Mouse (Mus musculus) MEL (cell line): ENCODE data around the gene Fcer1g. TPM values are rescaled to one million over a fixed set of nuclear protein-coding genes. Genes with fewer than 3 reads are reported as not detected.

Experiments used
- DNase-seq: peaks from one replicate; pipeline ENCODE4 v3.0.0; 2011; ENCODE audit warnings: low read depth, low spot score
- H3K27ac ChIP-seq: 2 replicates; pipeline ENCODE4 v1.5.1; 2012; ENCODE audit warnings: low read depth, mild to moderate bottlenecking, control low read depth, low read length, moderate library complexity; ENCODE audit not compliant: control insufficient read depth
- H3K27me3 ChIP-seq, 2 experiments: fragments of 150-350 bp in 1 of 2; sonication (generic) in 1 of 2; 2 replicates each; pipeline ENCODE4 v1.6.1; 2012; ENCODE audit warnings: low read length in 2 of 2, mild to moderate bottlenecking in 2 of 2, improper control_type of control experiment in 1 of 2, moderate library complexity in 1 of 2; ENCODE audit not compliant: insufficient read depth in 2 of 2, control insufficient read depth in 1 of 2
- H3K36me3 ChIP-seq, 2 experiments: 2 replicates each; pipeline ENCODE4 v1.6.1; 2012 to 2014; ENCODE audit warnings: low read length in 2 of 2, improper control_type of control experiment in 1 of 2, inconsistent platforms in 1 of 2, mild to moderate bottlenecking in 1 of 2; ENCODE audit not compliant: insufficient read depth in 2 of 2, control insufficient read depth in 1 of 2
- H3K4me1 ChIP-seq, 2 experiments: fragments of 150-350 bp in 1 of 2; sonication (generic) in 1 of 2; 2 replicates each; pipeline ENCODE4 v1.6.1; 2012; ENCODE audit warnings: low read length in 2 of 2, improper control_type of control experiment in 1 of 2, mild to moderate bottlenecking in 1 of 2; ENCODE audit not compliant: insufficient read depth in 2 of 2, control insufficient read depth in 1 of 2
- H3K4me3 ChIP-seq, 2 experiments: fragments of 150-350 bp in 1 of 2; sonication (generic) in 1 of 2; 2 replicates each; pipeline ENCODE4 v1.5.1; 2012; ENCODE audit warnings: low read depth in 2 of 2, low read length in 2 of 2, mild to moderate bottlenecking in 2 of 2, moderate library complexity in 2 of 2, control low read depth in 1 of 2, improper control_type of control experiment in 1 of 2; ENCODE audit not compliant: control insufficient read depth in 1 of 2, insufficient read depth in 1 of 2
- H3K79me2 ChIP-seq: 2 replicates; pipeline ENCODE4 v1.6.1; 2012; ENCODE audit warnings: mild to moderate bottlenecking, low read length, moderate library complexity; ENCODE audit not compliant: control insufficient read depth, poor library complexity, insufficient read depth
- H3K9ac ChIP-seq: 2 replicates; pipeline ENCODE4 v1.6.1; 2012; ENCODE audit warnings: low read depth, mild to moderate bottlenecking, control low read depth, low read length, moderate library complexity; ENCODE audit not compliant: control insufficient read depth, poor library complexity, severe bottlenecking
- H3K9me3 ChIP-seq: fragments of 150-350 bp; sonication (generic); replicated peaks from 2 replicates; pipeline ENCODE4 v1.6.1; 2012; ENCODE audit warnings: mild to moderate bottlenecking, low read length, improper control_type of control experiment, moderate library complexity; ENCODE audit not compliant: insufficient read depth
- CHD1 ChIP-seq: IDR thresholded peaks from 2 replicates; pipeline ENCODE4 v1.6.1; 2012; ENCODE audit warnings: low read depth, mild to moderate bottlenecking, inconsistent platforms, low read length, improper control_type of control experiment
- CHD2 ChIP-seq: IDR thresholded peaks from 2 replicates; pipeline ENCODE4 v1.6.1; 2011; ENCODE audit warnings: low read length, improper control_type of control experiment
- CTCF ChIP-seq, 3 experiments: IDR thresholded peaks in 2 of 3; conservative IDR thresholded peaks in 1 of 3; 2 replicates each; pipeline ENCODE4 v1.5.1; 2011 to 2012; ENCODE audit warnings: low read length in 3 of 3, low read depth in 2 of 3, mild to moderate bottlenecking in 2 of 3, improper control_type of control experiment in 1 of 3, inconsistent platforms in 1 of 3, mixed read lengths in 1 of 3, moderate library complexity in 1 of 3; ENCODE audit not compliant: control insufficient read depth in 1 of 3, insufficient read depth in 1 of 3, poor library complexity in 1 of 3, severe bottlenecking in 1 of 3
- GATA1 ChIP-seq: IDR thresholded peaks from 2 replicates; pipeline ENCODE4 v1.6.1; 2011; ENCODE audit warnings: low read depth, low read length, improper control_type of control experiment
- HCFC1 ChIP-seq: IDR thresholded peaks from 2 replicates; pipeline ENCODE4 v1.6.1; 2012; ENCODE audit warnings: low read depth, mild to moderate bottlenecking, inconsistent platforms, low read length, improper control_type of control experiment, moderate library complexity
- JUND ChIP-seq: IDR thresholded peaks from 2 replicates; pipeline ENCODE4 v1.6.1; 2011; ENCODE audit warnings: low read depth, mild to moderate bottlenecking, improper control_type of control experiment, low read length
- MAZ ChIP-seq: IDR thresholded peaks from 2 replicates; pipeline ENCODE4 v1.6.1; 2012; ENCODE audit warnings: low read depth, mild to moderate bottlenecking, inconsistent platforms, low read length, improper control_type of control experiment
- MEF2A ChIP-seq: IDR thresholded peaks from 2 replicates; pipeline ENCODE4 v1.6.1; 2014; ENCODE audit warnings: low read depth, mild to moderate bottlenecking, inconsistent platforms, low read length, improper control_type of control experiment; ENCODE audit not compliant: poor library complexity, insufficient replicate concordance, severe bottlenecking; ENCODE audit errors: extremely low read depth
- MXI1 ChIP-seq: IDR thresholded peaks from 2 replicates; pipeline ENCODE4 v1.6.1; 2011; ENCODE audit warnings: mild to moderate bottlenecking, low read depth, low read length, improper control_type of control experiment
- MYC ChIP-seq: IDR thresholded peaks from 2 replicates; pipeline ENCODE4 v1.6.1; 2011; ENCODE audit warnings: low read depth, mild to moderate bottlenecking, low read length, improper control_type of control experiment, moderate library complexity
- NRF1 ChIP-seq: IDR thresholded peaks from 2 replicates; pipeline ENCODE4 v1.6.1; 2014; ENCODE audit warnings: low read depth, mild to moderate bottlenecking, inconsistent platforms, low read length, improper control_type of control experiment, moderate library complexity; ENCODE audit not compliant: poor library complexity, insufficient read depth, severe bottlenecking
- POLR2A ChIP-seq, 2 experiments: IDR thresholded peaks; 2 replicates each; pipeline ENCODE4 v1.6.1; 2011 to 2012; ENCODE audit warnings: low read length in 2 of 2, mild to moderate bottlenecking in 2 of 2, control low read depth in 1 of 2, improper control_type of control experiment in 1 of 2, low read depth in 1 of 2, moderate library complexity in 1 of 2; ENCODE audit not compliant: control insufficient read depth in 1 of 2, insufficient read depth in 1 of 2, poor library complexity in 1 of 2
- POLR2AphosphoS5 ChIP-seq: IDR thresholded peaks from 2 replicates; pipeline ENCODE4 v1.6.1; 2012; ENCODE audit warnings: low read depth, borderline replicate concordance, mild to moderate bottlenecking, inconsistent platforms, low read length, moderate library complexity, mixed read lengths
- RCOR1 ChIP-seq: IDR thresholded peaks from 2 replicates; pipeline ENCODE4 v1.6.1; 2012; ENCODE audit warnings: low read depth, mild to moderate bottlenecking, inconsistent platforms, low read length, improper control_type of control experiment
- SMC3 ChIP-seq: IDR thresholded peaks from 2 replicates; pipeline ENCODE4 v1.6.1; 2011; ENCODE audit warnings: low read depth, low read length, improper control_type of control experiment
- TAL1 ChIP-seq: IDR thresholded peaks from 2 replicates; pipeline ENCODE4 v1.6.1; 2012; ENCODE audit warnings: mild to moderate bottlenecking, inconsistent platforms, low read length, moderate library complexity, mixed read lengths
- UBTF ChIP-seq: IDR thresholded peaks from 2 replicates; pipeline ENCODE4 v1.6.1; 2012; ENCODE audit warnings: low read depth, mild to moderate bottlenecking, inconsistent platforms, low read length, improper control_type of control experiment, moderate library complexity, borderline replicate concordance; ENCODE audit not compliant: insufficient read depth
- ZC3H11A ChIP-seq: IDR thresholded peaks from 2 replicates; pipeline ENCODE4 v1.6.1; 2012; ENCODE audit warnings: low read depth, mild to moderate bottlenecking, inconsistent platforms, low read length, improper control_type of control experiment
- ZKSCAN1 ChIP-seq: IDR thresholded peaks from 2 replicates; pipeline ENCODE4 v1.6.1; 2012; ENCODE audit warnings: low read depth, mild to moderate bottlenecking, inconsistent platforms, low read length, improper control_type of control experiment, moderate library complexity
- ZMIZ1 ChIP-seq: IDR thresholded peaks from 2 replicates; pipeline ENCODE4 v1.6.1; 2012; ENCODE audit warnings: low read depth, mild to moderate bottlenecking, inconsistent platforms, low read length, improper control_type of control experiment, moderate library complexity
- polyA plus RNA-seq, 2 experiments: library from polyadenylated mRNA; stranded (reverse) in 1 of 2; unstranded in 1 of 2; fragments of >175 nt in 1 of 2; fragments of >200 nt in 1 of 2; gene quantifications; 2 replicates each; pipeline versions ENCODE4 v1.2.1 to v1.2.4; 2012; ENCODE audit warnings: low replicate concordance in 2 of 2, low read depth in 1 of 2; ENCODE audit not compliant: insufficient read length in 2 of 2, insufficient read depth in 1 of 2, missing spikeins in 1 of 2
- total RNA-seq: library from RNA; depleted of rRNA; stranded (reverse); fragments of 300-350 nt; gene quantifications from 2 replicates; pipeline ENCODE4 v1.2.3, GENCODE M21; 2012

Gene Fcer1g
- total and polyA plus RNA-seq, 3 experiments = 0.62 to 1.1 TPM; not detected in 1

- Histone ChIP-seq H3K4me1 (peaks cover 3 to 8% of the 10 kb centered on the region in 2 experiments; a peak in 2 of 4 replicates), H3K36me3 (peaks cover 0 to 8% of the 10 kb centered on the region in 2 experiments; a peak in 2 of 4 replicates), H3K27ac (no peak overlapping the region), H3K9ac (no peak overlapping the region), H3K79me2 (no peaks in the 10 kb centered on the region), H3K9me3 (no peaks in the 10 kb centered on the region), H3K4me3 (no peak overlapping the region), H3K27me3 (no peaks in the 10 kb centered on the region)
- TF ChIP-seq GATA1 = no peak
- TF ChIP-seq MAZ = no peak
- no peak for TF ChIP-seq CHD2
- TF ChIP-seq POLR2AphosphoS5 = no peak
- TF ChIP-seq UBTF = no peak
- TF ChIP-seq POLR2A (IDR thresholded peaks at IDR 0.05; ENCODE audit: control insufficient read depth in 1 of 2, insufficient read depth in 1 of 2, low read depth in 1 of 2, low read length in 2 of 2, poor library complexity in 1 of 2) = no peak
- TF ChIP-seq TAL1 = no peak
- no peak for TF ChIP-seq MXI1
- TF ChIP-seq SMC3 = no peak
- DNase-seq = no peak
Measured at GRCm38 (mm10) chr1:171200769-171201168, 33.4 kb downstream of the Fcer1g start.

- H3K4me3 ChIP-seq = no peak overlapping the region
- TF ChIP-seq ZMIZ1 = no peak
- no peak for TF ChIP-seq CTCF (IDR thresholded peaks at IDR 0.05 in 2 of 3, conservative IDR thresholded peaks at IDR 0.05 in 1 of 3; ENCODE audit: control insufficient read depth in 1 of 3, insufficient read depth in 1 of 3, low read depth in 2 of 3, low read length in 3 of 3, poor library complexity in 1 of 3, severe bottlenecking in 1 of 3)
- no peak for TF ChIP-seq POLR2AphosphoS5
- no peak for TF ChIP-seq ZC3H11A
- TF ChIP-seq MYC = no peak
- no peak for TF ChIP-seq JUND
- no peak for TF ChIP-seq MEF2A
- TF ChIP-seq RCOR1 = no peak
- no peak for TF ChIP-seq CHD1
- TF ChIP-seq NRF1 = no peak
- no peak for TF ChIP-seq GATA1
- no peak for TF ChIP-seq HCFC1
- TF ChIP-seq MAZ = no peak
- no peak for TF ChIP-seq SMC3
- no peak for TF ChIP-seq ZKSCAN1
- H3K27ac ChIP-seq = no peak overlapping the region
- H3K27me3 ChIP-seq = no peaks in the 10 kb centered on the region
- H3K9ac ChIP-seq = no peak overlapping the region
- no peaks in the 10 kb centered on the region for H3K79me2 ChIP-seq
- no peak for DNase-seq
- H3K4me1 ChIP-seq = no peaks in the 10 kb centered on the region; a peak in 1 of 4 replicates
- no peaks in the 10 kb centered on the region for H3K36me3 ChIP-seq
- H3K9me3 ChIP-seq = no peaks in the 10 kb centered on the region
Measured at GRCm38 (mm10) chr1:171199532-171199931, 34.6 kb downstream of the Fcer1g start.
